Mouse (Mus musculus) heart, embryonic 13.5 days (tissue): ENCODE measurements around the gene Msh2. TPM values are rescaled to one million over a fixed set of nuclear protein-coding genes. Genes with fewer than 3 reads are reported as not detected.
"Not testable (repeated sequence)": the region's sequence is repeated elsewhere in the genome, so short reads cannot be mapped to it uniquely, and the experiment has no call there.

Experiments used
- ATAC-seq: fragments of 200-750 bp; cut with Nextera tagmentation; 2 replicates; pipeline ENCODE4 v1.8.0; 2017; ENCODE audit warnings: moderate TSS enrichment; ENCODE audit not compliant: insufficient number of reproducible peaks, low FRiP score, low TSS enrichment; ENCODE audit errors: extremely low read depth
- H3K27ac ChIP-seq: fragments of 300-500 bp; sonication (generic); replicated peaks from 2 replicates; pipeline ENCODE4 v1.5.1; 2015; ENCODE audit warnings: moderate library complexity, mild to moderate bottlenecking, inconsistent platforms
- H3K27me3 ChIP-seq: fragments of 300-500 bp; sonication (generic); replicated peaks from 2 replicates; pipeline ENCODE4 v1.6.1; 2015; ENCODE audit warnings: mild to moderate bottlenecking, inconsistent platforms
- H3K36me3 ChIP-seq: fragments of 300-500 bp; sonication (generic); 2 replicates; pipeline ENCODE4 v1.6.1; 2015; ENCODE audit warnings: mild to moderate bottlenecking, inconsistent platforms
- H3K4me1 ChIP-seq: fragments of 300-500 bp; sonication (generic); 2 replicates; pipeline ENCODE4 v1.6.1; 2015; ENCODE audit warnings: inconsistent platforms
- H3K4me2 ChIP-seq: fragments of 300-500 bp; sonication (generic); 2 replicates; pipeline ENCODE4 v1.6.1; 2015; ENCODE audit warnings: inconsistent platforms, mild to moderate bottlenecking, moderate library complexity
- H3K4me3 ChIP-seq: fragments of 300-500 bp; sonication (generic); 2 replicates; pipeline ENCODE4 v1.5.1; 2015; ENCODE audit warnings: moderate library complexity, mild to moderate bottlenecking, inconsistent platforms
- H3K9ac ChIP-seq: fragments of 300-500 bp; sonication (generic); 2 replicates; pipeline ENCODE4 v1.6.1; 2015; ENCODE audit warnings: inconsistent platforms, mild to moderate bottlenecking, moderate library complexity
- H3K9me3 ChIP-seq: fragments of 300-500 bp; sonication (generic); 2 replicates; pipeline ENCODE4 v1.6.1; 2016; ENCODE audit warnings: inconsistent platforms
- WGBS: fragments of 180-500 bp; shearing (Covaris S2); methylation state at CpG from one replicate; pipeline ENCODE4 v1.1.7; 2015; ENCODE audit warnings: mixed read lengths; 5-methylcytosine and 5-hydroxymethylcytosine counted together
- polyA plus RNA-seq: library from polyadenylated mRNA; unstranded; fragments of >200 nt; fragmentation: Nextera tagmentation; extraction: Ambion mirVana; gene quantifications from 2 replicates; pipeline ENCODE4 v1.2.1, GENCODE M21; 2015

Gene Msh2
- polyA plus RNA-seq, 1 experiment from 2014 or later, result 36.7 TPM

- Histone ChIP-seq H3K27me3 (no peaks in the 10 kb centered on the region), H3K27ac (no peak overlapping the region), H3K4me1 (no peaks in the 10 kb centered on the region), H3K4me2 (no peak overlapping the region), H3K36me3 (no peaks in the 10 kb centered on the region), H3K4me3 (no peak overlapping the region), H3K9me3 (no peaks in the 10 kb centered on the region), H3K9ac (no peak overlapping the region)
- no peak for ATAC-seq
Measured at GRCm38 (mm10) chr17:87664238-87664637, 7.9 kb upstream of the Msh2 start.

DNA sequence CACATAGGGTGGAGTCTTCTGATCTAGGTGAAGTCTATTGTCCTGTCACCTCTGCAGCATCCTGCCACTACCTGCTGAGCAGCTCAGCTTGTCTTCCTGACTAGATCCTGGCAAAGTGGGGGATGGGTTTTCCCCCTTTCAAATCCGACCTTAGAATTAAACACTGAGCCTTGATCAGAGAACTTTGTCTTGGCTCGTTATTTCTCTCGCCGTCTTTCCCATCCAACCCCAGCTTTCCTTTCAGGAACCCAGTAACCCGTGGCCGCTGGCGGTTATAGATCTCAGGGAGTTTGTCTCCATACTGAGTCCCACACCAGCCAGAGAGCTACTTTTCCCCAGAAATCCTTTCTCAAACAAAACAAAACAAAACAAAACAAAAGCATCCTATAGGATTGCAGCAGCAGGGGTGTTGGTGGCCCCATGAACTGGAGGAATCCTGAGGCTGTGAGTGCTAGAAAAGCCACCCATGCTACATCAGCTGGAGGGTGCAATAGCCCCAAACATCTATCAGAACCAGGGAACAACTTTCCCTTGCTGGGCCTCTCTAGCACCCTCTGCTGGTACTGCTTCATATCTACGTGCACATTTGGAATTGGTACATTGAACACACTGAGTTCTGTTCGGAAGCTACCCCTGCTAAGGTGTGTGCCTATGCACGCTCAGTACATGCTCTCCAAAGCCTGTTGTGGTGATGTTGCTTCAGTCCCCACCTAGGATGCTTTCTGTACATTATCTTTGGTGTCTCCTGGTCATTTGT is 6.9 kb upstream of the Msh2 start:
- Histone ChIP-seq H3K4me3 (no peak overlapping the region), H3K4me2 (no peak overlapping the region), H3K27me3 (no peaks in the 10 kb centered on the region), H3K9ac (no peak overlapping the region), H3K27ac (no peak overlapping the region), H3K9me3 (no peaks in the 10 kb centered on the region), H3K4me1 (no peaks in the 10 kb centered on the region), H3K36me3 (no peaks in the 10 kb centered on the region)
- WGBS, result 69% methylated on average over 10 of the region's 10 CpGs
- no peak for ATAC-seq

DNA sequence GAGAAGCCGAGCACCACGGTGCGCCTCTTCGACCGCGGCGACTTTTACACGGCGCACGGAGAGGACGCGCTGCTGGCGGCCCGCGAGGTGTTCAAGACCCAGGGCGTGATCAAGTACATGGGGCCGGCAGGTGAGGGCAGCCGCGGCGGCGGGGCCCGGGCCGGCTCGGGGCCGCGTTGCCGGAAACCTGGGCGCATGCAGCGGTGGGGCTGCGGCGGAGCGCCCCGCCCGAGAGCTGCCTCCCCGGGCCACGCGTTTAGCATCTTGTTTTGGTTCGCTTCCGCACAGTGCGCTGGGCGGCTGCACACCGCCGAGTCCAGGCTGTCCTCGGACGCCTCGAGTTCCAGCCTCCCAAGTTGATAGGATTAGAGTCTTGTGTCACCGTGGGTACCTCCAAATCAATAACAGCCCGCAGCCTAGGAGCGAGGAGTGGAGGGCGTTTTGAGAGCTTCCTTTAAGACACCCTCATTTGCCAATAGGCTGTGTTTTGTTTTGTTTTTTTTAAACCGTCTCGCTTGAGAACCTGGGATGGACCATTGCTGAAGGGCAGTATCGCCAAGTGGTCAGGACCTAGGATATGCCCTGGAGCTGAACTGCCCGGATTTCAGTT is 652 bp downstream of the Msh2 start:
- under 1% methylated on average over 54 of the region's 54 CpGs for WGBS
- H3K9me3 ChIP-seq, result no peaks in the 10 kb centered on the region
- H3K27ac ChIP-seq, result peak overlapping the region; percentile 73
- H3K4me2 ChIP-seq, result peak overlapping the region; percentile 90
- peak; percentile 28; the same call in 1 of the 2 replicates for ATAC-seq
- H3K9ac ChIP-seq, result peak overlapping the region; percentile 90
- peak overlapping the region; percentile 90 for H3K4me3 ChIP-seq
- no peaks in the 10 kb centered on the region for H3K27me3 ChIP-seq
- peaks cover 23% of the 10 kb centered on the region for H3K4me1 ChIP-seq
- 0 out of 2 replicates have a peak, but pooled peaks cover 1% of the 10 kb centered on the region for H3K36me3 ChIP-seq

DNA sequence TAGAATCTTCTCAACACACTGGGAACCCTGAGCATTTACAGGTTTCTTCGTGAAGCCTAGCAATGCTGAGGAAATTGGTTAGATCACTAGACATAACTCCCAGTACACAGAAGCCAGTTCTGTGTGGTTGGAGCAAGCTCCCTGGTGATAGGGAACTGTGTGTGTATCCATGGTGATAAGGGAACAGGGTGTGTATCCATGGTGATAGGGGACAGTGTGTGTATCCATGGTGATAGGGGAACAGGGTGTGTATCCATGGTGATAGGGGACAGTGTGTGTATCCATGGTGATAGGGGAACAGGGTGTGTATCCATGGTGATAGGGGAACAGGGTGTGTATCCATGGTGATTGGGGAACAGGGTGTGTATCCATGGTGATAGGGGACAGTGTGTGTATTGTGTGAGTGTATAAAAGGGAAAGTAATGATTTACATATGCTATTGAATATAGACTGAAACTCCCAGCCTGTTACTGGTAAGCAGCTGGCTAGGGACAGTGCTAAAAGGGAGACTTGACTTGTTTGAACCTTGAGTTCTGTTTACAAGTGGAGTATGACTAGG is 4.9 kb downstream of the Msh2 start:
- peaks cover 18% of the 10 kb centered on the region for H3K4me1 ChIP-seq
- 96% methylated on average over 1 of the region's 1 CpGs for WGBS
- H3K27ac ChIP-seq, result not testable (repeated sequence)

DNA sequence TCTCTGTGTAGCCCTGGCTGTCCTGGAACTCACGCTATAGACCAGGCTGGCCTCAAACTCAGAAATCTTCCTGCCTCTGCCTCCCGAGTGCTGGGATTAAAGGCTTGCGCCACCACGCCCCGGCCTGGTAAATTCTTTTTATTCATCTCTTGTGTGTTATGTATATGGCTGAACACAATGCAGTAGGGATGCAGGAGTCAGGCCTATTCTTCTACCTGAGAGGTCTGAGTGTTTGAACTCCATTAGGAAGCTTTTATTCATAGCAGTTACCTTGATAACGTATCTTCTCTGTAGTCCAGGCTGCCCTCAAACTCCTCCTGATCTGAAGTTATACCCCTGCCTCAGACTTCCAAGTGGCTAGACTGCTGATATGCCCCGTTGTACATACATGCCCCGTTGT is 5.5 kb downstream of the Msh2 start:
- Histone ChIP-seq H3K36me3 (peaks cover 43% of the 10 kb centered on the region), H3K4me1 (peaks cover 18% of the 10 kb centered on the region), H3K9me3 (no peaks in the 10 kb centered on the region), H3K4me2 (no peak overlapping the region), H3K27me3 (no peaks in the 10 kb centered on the region), H3K27ac (no peak overlapping the region), H3K4me3 (no peak overlapping the region), H3K9ac (no peak overlapping the region)
- no peak for ATAC-seq
- 90% methylated on average over 8 of the region's 8 CpGs for WGBS

More for the DNA sequence above, 4.9 kb downstream of the Msh2 start:
- H3K9ac ChIP-seq, ATAC-seq, H3K9me3 ChIP-seq, H3K27me3 ChIP-seq, H3K4me3 ChIP-seq, H3K4me2 ChIP-seq: not testable (repeated sequence)
- peaks cover 37% of the 10 kb centered on the region for H3K36me3 ChIP-seq

DNA sequence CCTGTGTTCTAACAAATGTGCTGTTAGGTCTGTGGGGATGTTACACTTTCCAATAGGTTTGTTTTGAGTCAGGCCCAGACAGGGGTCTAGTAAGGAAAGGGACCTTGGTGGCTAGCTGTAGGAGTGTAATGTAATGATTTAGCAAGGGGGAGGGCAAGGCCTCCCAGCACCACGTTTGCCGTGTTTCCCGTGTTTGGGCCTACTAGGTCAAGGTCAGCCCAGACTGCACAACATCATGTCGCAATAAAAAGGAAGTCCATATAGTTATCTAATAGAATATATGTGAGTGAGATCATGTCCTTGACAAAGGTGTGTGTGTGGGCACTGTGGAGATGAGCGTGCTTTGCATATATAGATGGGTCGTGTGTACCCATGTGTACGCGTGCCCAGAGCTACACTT is 17.1 kb downstream of the Msh2 start:
- ATAC-seq, result no peak
- H3K36me3 ChIP-seq, result peaks cover 79% of the 10 kb centered on the region

GRCm38 (mm10) chr17:87691958-87692357 is 19.8 kb downstream of the Msh2 start:
- Histone ChIP-seq H3K9ac (no peak overlapping the region), H3K4me3 (no peak overlapping the region), H3K9me3 (no peaks in the 10 kb centered on the region), H3K36me3 (peaks cover 71% of the 10 kb centered on the region), H3K4me2 (no peak overlapping the region), H3K27ac (no peak overlapping the region), H3K4me1 (no peaks in the 10 kb centered on the region), H3K27me3 (no peaks in the 10 kb centered on the region)
- 85% methylated on average over 5 of the region's 5 CpGs for WGBS
- no peak for ATAC-seq

More for the DNA sequence above, 17.1 kb downstream of the Msh2 start:
- H3K27me3 ChIP-seq, result no peaks in the 10 kb centered on the region
- H3K4me1 ChIP-seq, result no peaks in the 10 kb centered on the region
- no peaks in the 10 kb centered on the region for H3K9me3 ChIP-seq
- H3K27ac ChIP-seq, result no peak overlapping the region
- no peak overlapping the region for H3K4me2 ChIP-seq
- no peak overlapping the region for H3K4me3 ChIP-seq
- 87% methylated on average over 8 of the region's 8 CpGs for WGBS
- no peak overlapping the region for H3K9ac ChIP-seq

DNA sequence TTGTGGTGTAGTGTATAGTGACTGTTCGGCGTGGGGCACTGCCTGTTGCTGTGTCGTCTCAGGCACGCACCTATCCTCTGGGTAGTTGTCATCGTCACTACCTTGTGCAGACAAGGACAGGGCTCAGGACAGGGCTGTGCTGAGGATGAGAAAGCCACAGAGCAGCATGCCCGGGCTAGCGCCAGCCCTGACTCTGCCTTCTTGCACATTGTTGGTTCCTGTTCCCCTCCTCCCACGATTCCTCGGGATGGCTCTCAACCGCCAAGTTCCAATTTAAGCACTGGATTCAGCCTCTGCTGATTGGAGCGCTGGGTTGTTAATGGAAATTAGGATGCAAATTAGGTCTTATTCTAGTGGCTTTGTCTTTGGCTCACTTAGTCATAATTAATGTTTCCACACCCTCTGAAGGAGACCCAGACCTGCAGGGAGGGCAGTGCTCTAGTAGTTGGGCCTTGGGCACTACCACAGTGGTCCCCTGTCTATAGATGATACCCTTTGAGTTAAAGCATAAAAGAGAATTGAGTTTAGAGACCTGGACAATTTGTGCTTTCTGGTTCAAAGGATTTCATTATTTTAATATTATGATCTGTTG is 23.8 kb downstream of the Msh2 start:
- H3K9me3 ChIP-seq, result no peaks in the 10 kb centered on the region
- H3K4me3 ChIP-seq, result no peak overlapping the region
- no peak for ATAC-seq
- no peak overlapping the region for H3K4me2 ChIP-seq
- H3K27ac ChIP-seq, result no peak overlapping the region
- H3K9ac ChIP-seq, result no peak overlapping the region
- H3K36me3 ChIP-seq, result peaks cover 69% of the 10 kb centered on the region
- 87% methylated on average over 11 of the region's 11 CpGs for WGBS
- H3K4me1 ChIP-seq, result no peaks in the 10 kb centered on the region
- no peaks in the 10 kb centered on the region for H3K27me3 ChIP-seq

- ATAC-seq, result no peak
- peaks cover 72% of the 10 kb centered on the region for H3K36me3 ChIP-seq
- H3K27me3 ChIP-seq, result no peaks in the 10 kb centered on the region
- H3K27ac ChIP-seq, result no peak overlapping the region
- 79% methylated on average over 6 of the region's 6 CpGs for WGBS
- H3K9me3 ChIP-seq, result no peaks in the 10 kb centered on the region
- H3K9ac ChIP-seq, result no peak overlapping the region
- no peak overlapping the region for H3K4me3 ChIP-seq
- H3K4me2 ChIP-seq, result no peak overlapping the region
- no peaks in the 10 kb centered on the region for H3K4me1 ChIP-seq
Measured at GRCm38 (mm10) chr17:87696814-87697213, 24.7 kb downstream of the Msh2 start.

DNA sequence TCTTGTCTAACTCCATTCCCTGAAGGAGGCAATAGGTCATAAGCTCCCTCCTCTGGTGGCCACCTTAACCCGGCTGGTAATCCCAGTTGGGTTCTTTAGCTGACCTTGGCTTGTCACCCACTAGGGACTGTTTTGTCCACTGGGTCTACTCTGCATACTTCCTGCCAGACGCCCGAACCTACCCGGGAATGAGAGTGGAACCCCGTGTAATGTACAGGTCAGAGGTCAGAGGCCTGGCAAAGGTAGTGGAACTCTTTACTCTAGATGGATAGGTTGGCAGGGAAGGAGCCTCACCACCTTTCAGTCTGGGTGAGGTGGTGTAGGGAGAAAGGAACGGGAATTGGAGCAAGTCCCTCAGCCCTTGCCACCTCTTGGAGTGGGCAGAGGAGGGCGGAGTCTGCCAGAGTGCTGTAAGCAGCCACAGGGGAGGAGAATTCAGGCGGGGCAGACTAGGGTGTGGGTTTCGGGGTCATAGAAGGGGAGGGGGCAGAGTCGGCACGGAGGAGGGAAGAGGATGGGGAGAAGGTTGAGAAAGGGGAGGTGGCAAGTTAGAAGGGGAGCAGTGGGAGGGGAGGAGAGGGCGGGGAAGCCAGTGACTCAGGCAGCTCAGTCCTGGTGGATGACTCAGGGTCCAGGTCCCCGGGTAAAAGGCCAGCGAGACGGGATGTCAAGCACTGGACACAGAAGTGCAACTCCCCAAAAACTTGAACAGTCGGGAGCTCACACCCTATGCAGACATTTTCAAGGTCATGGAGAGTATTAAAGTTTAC is 27.1 kb downstream of the Msh2 start:
- Histone ChIP-seq H3K27me3 (no peaks in the 10 kb centered on the region), H3K4me2 (no peak overlapping the region), H3K4me1 (no peaks in the 10 kb centered on the region), H3K9ac (no peak overlapping the region), H3K4me3 (no peak overlapping the region), H3K9me3 (no peaks in the 10 kb centered on the region), H3K36me3 (peaks cover 67% of the 10 kb centered on the region), H3K27ac (no peak overlapping the region)
- ATAC-seq, result no peak
- WGBS, result 77% methylated on average over 16 of the region's 16 CpGs

GRCm38 (mm10) chr17:87700101-87700500 is 28.0 kb downstream of the Msh2 start:
- H3K27ac ChIP-seq, result no peak overlapping the region
- H3K4me2 ChIP-seq, result no peak overlapping the region
- ATAC-seq, result no peak
- no peak overlapping the region for H3K9ac ChIP-seq
- no peaks in the 10 kb centered on the region for H3K9me3 ChIP-seq
- H3K4me3 ChIP-seq, result no peak overlapping the region
- no peaks in the 10 kb centered on the region for H3K27me3 ChIP-seq
- WGBS, result 82% methylated on average over 8 of the region's 8 CpGs
- H3K36me3 ChIP-seq, result peaks cover 66% of the 10 kb centered on the region
- no peaks in the 10 kb centered on the region for H3K4me1 ChIP-seq
